Mouse (Mus musculus) heart, adult 2 months (tissue): ENCODE results near the gene Top3a. TPM values are rescaled to one million over a fixed set of nuclear protein-coding genes. Genes with fewer than 3 reads are reported as not detected.

Experiments used
- DNase-seq, 2 experiments: peaks; one replicate each; pipeline ENCODE4 v3.0.0; 2021
- H3K27ac ChIP-seq: fragments of 200-600 bp; 2 replicates; pipeline ENCODE4 v1.8.1; 2022
- H3K27me3 ChIP-seq: fragments of 200-500 bp; 2 replicates; pipeline ENCODE4 v1.6.1; 2012; ENCODE audit warnings: mild to moderate bottlenecking, low read length, inconsistent platforms, mixed read lengths; ENCODE audit not compliant: control insufficient read depth, insufficient read depth
- H3K36me3 ChIP-seq: fragments of 200-500 bp; 2 replicates; pipeline ENCODE4 v1.6.1; 2012; ENCODE audit warnings: low read length, inconsistent platforms; ENCODE audit not compliant: control insufficient read depth, insufficient read depth
- H3K4me1 ChIP-seq: fragments of 200-500 bp; 2 replicates; pipeline ENCODE4 v1.6.1; 2011; ENCODE audit warnings: low read length; ENCODE audit not compliant: control insufficient read depth, insufficient read depth
- H3K4me3 ChIP-seq: fragments of 200-600 bp; 2 replicates; pipeline ENCODE4 v1.8.1; 2022
- H3K79me2 ChIP-seq: fragments of 200-500 bp; replicated peaks from 2 replicates; pipeline ENCODE4 v1.6.1; 2012; ENCODE audit warnings: mild to moderate bottlenecking, inconsistent platforms, low read length, moderate library complexity, mixed read lengths; ENCODE audit not compliant: control insufficient read depth, insufficient read depth
- H3K9ac ChIP-seq: fragments of 200-500 bp; 2 replicates; pipeline ENCODE4 v1.6.1; 2012; ENCODE audit warnings: low read depth, mild to moderate bottlenecking, control low read depth, inconsistent platforms, low read length, mixed read lengths
- CTCF ChIP-seq: fragments of 200-600 bp; IDR thresholded peaks from 2 replicates; pipeline ENCODE4 v1.8.1; 2022; ENCODE audit warnings: antibody characterized with exemption, mild to moderate bottlenecking, moderate library complexity
- EP300 ChIP-seq: fragments of 200-500 bp; IDR thresholded peaks from 2 replicates; pipeline ENCODE4 v1.6.1; 2011; ENCODE audit warnings: low read depth, low read length, control low read depth; ENCODE audit not compliant: insufficient read depth
- POLR2A ChIP-seq: fragments of 200-500 bp; IDR thresholded peaks from 2 replicates; pipeline ENCODE4 v1.6.1; 2011; ENCODE audit warnings: mild to moderate bottlenecking, low read depth, low read length, control low read depth; ENCODE audit not compliant: insufficient read depth
- WGBS: fragments of 180-500 bp; shearing (Covaris S2); methylation state at CpG from one replicate; pipeline ENCODE4 v1.1.7; 2018; 5-methylcytosine and 5-hydroxymethylcytosine counted together
- intact Hi-C: fragments of 180-260 bp; cut with DNase I; formaldehyde crosslinking; loops from one replicate; pipeline ENCODE4 v1.15.1; 2025
- polyA plus RNA-seq: library from polyadenylated mRNA; depleted of rRNA; stranded (reverse); fragments of >200 nt; gene quantifications from 2 replicates; pipeline ENCODE4 v1.2.3, GENCODE M21; 2012
- total RNA-seq, 2 experiments: library from RNA; stranded (reverse); gene quantifications; 2 replicates each; pipeline ENCODE4 v1.2.3; 2021

The Top3a gene
- total and polyA plus RNA-seq, 3 experiments = 3.4 to 4.6 (median 3.7) TPM

DNA sequence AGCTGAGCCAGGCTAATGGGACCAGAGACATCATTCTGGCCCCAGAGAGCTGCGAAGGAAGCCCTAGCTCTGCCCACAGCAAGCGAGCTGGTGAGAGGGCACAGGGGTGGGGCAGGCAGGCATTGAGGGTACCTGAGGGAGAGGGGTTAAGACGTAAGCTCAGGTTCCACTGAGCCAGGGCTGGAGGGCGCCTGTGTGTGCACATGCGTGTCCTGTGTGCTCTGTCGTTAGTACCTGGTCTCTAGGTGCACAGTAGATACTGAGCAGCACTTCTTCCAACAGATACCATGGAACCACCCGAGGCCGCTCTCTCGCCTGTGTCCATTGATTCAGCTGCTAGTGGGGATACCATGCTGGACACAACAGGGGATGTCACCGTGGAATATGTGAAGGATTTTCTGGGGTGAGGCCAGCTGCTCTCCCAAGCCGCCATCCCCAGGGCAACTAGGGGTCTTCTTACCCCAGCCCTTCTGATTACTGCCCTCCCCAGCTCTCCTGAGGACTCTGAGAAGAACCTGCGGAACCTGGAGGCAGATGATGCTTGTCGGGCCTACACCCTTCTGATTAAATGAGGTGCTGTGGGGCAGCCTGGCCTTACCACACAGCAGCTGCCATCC lies 64.4 kb downstream of the Top3a start:
- no peaks in the 10 kb centered on the region for H3K79me2 ChIP-seq
- intact Hi-C loops = no loop called here
- H3K36me3 ChIP-seq = peaks cover 2% of the 10 kb centered on the region; the same call in 1 of the 2 replicates
- no peak for TF ChIP-seq POLR2A
- no peak overlapping the region for H3K27ac ChIP-seq
- no peaks in the 10 kb centered on the region for H3K27me3 ChIP-seq
- DNase-seq = peak in 1 of 2 experiments; percentile 18
- H3K4me1 ChIP-seq = peaks cover 5% of the 10 kb centered on the region
- H3K9ac ChIP-seq = no peak overlapping the region
- WGBS = 90% methylated on average over 13 of the region's 13 CpGs
- no peak overlapping the region for H3K4me3 ChIP-seq

DNA sequence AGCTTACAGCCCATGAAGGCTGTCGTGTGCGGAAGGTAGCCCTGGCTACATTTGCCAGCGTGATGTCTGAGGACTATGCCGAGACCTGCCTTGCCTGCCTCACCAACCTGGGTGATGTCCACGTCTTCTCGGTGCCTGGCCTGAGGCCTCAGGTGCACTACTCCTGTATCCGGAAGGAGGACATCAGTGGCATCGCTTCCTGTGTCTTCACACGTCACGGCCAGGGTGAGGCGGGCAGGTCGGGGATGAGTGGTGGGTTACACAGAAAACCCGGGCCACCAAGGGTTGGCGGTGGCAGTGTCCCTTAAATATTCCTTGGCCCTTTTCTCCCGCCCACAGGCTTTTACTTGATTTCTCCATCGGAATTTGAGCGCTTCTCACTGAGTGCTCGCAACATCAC lies 65.1 kb downstream of the Top3a start:
- 90% methylated on average over 18 of the region's 18 CpGs for WGBS
- Histone ChIP-seq H3K4me1 (peaks cover 8% of the 10 kb centered on the region), H3K27me3 (no peaks in the 10 kb centered on the region), H3K79me2 (no peaks in the 10 kb centered on the region), H3K27ac (no peak overlapping the region), H3K36me3 (peaks cover 5% of the 10 kb centered on the region; the same call in 1 of the 2 replicates), H3K4me3 (no peak overlapping the region), H3K9ac (no peak overlapping the region)
- no peak for TF ChIP-seq POLR2A
- no peak for TF ChIP-seq EP300
- no peak for TF ChIP-seq CTCF
- intact Hi-C loops = no loop called here
- peak in 1 of 2 experiments; percentile 18 for DNase-seq

DNA sequence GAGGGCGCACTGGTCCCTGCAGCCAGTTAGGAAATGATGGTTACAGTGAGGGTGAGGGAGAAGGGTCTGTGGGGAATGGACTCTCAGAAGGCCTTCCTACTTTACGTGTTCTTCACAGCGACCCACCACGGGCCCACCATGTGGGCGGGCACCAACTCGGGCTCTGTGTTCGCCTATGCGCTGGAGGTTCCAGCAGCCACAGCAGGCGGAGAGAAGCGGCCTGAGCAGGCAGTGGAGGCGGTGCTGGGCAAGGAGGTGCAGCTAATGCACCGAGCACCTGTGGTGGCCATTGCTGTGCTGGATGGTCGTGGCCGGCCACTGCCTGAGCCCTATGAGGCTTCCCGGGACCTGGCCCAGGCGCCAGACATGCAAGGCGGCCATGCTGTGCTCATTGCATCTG lies 65.9 kb downstream of the Top3a start:
- intact Hi-C loops = no loop called here
- TF ChIP-seq CTCF = no peak
- TF ChIP-seq POLR2A = no peak
- TF ChIP-seq EP300 = no peak
- Histone ChIP-seq H3K36me3 (peaks cover 5% of the 10 kb centered on the region; the same call in 1 of the 2 replicates), H3K27me3 (no peaks in the 10 kb centered on the region), H3K79me2 (no peaks in the 10 kb centered on the region), H3K4me1 (peaks cover 11% of the 10 kb centered on the region), H3K9ac (no peak overlapping the region), H3K4me3 (no peak overlapping the region), H3K27ac (no peak overlapping the region)
- DNase-seq = peak in 1 of 2 experiments; percentile 14
- WGBS = 92% methylated on average over 17 of the region's 17 CpGs

DNA sequence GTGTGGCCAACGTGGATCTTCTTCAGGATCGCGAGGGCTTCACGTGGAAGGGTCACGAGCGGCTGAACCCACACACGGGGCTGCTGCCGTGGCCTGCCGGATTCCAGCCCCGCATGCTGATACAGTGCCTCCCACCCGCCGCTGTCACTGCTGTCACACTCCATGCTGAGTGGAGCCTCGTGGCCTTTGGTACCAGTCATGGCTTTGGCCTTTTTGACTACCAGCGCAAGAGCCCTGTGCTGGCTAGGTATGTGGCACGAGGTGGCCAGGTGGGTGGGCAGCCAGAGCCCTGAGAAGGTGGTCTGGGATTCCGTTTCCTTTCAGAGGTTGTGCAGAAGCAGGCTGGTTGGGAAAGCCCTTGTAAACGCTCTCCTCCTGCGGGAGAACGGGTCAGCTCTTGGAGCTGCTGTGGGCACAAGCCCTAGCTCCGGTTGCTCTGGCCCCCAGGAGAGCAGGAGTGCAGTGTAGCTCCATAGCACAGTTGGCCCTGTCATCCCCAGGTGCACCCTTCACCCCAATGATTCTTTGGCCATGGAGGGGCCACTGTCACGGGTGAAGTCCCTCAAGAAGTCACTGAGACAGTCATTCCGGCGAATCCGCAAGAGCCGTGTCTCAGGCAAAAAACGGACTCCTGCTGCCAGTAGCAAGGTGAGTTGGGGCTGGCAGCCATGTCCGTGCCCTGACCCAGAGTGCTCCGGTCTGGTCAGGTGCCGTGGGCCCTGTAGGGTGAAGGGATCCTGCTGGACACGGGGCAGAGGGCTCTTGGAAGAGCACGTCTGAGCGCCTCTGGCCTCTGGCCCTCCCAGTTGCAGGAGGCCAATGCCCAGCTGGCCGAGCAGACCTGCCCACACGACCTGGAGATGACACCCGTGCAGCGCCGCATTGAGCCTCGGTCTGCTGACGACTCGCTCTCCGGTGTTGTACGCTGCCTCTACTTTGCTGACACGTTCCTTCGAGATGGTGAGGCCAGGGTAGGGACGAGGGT lies 67.4 kb downstream of the Top3a start:
- H3K4me3 ChIP-seq = no peak overlapping the region
- DNase-seq = peak; percentile 3 to 19
- intact Hi-C loops = no loop called here
- no peak overlapping the region for H3K27ac ChIP-seq
- H3K9ac ChIP-seq = no peak overlapping the region
- H3K79me2 ChIP-seq = no peaks in the 10 kb centered on the region
- no peaks in the 10 kb centered on the region for H3K27me3 ChIP-seq
- peaks cover 5% of the 10 kb centered on the region; the same call in 1 of the 2 replicates for H3K36me3 ChIP-seq
- no peak for TF ChIP-seq CTCF
- no peak for TF ChIP-seq POLR2A
- no peak for TF ChIP-seq EP300
- 94% methylated on average over 45 of the region's 45 CpGs for WGBS
- H3K4me1 ChIP-seq = peaks cover 11% of the 10 kb centered on the region

DNA sequence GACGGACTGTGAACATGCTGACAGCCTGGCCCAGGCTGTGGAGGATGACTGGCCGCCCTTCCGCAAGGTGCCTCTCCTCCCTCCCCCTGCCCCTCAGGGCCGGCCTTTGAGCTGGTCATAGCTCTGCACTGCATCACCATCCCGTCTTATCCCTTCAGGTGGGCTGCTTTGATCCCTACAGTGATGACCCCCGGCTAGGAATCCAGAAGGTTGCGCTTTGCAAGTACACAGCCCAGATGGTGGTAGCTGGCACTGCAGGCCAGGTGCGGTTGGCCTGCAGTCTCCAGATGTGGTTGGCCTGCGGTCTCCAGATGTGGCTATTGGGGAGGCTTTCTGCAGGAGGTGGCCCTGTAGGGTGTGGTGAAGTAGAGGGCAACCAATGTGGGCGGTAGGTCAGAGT lies 68.5 kb downstream of the Top3a start:
- no peak overlapping the region for H3K4me3 ChIP-seq
- H3K79me2 ChIP-seq = 0 out of 2 replicates have a peak, but pooled peaks cover 1% of the 10 kb centered on the region
- H3K27me3 ChIP-seq = no peaks in the 10 kb centered on the region
- no peak overlapping the region for H3K27ac ChIP-seq
- peak in 1 of 2 experiments; percentile 18 for DNase-seq
- WGBS = 95% methylated on average over 10 of the region's 10 CpGs
- H3K9ac ChIP-seq = no peak overlapping the region
- TF ChIP-seq EP300 = no peak
- TF ChIP-seq POLR2A = no peak
- no peak for TF ChIP-seq CTCF
- intact Hi-C loops = no loop called here
- peaks cover 5% of the 10 kb centered on the region; the same call in 1 of the 2 replicates for H3K36me3 ChIP-seq
- peaks cover 11% of the 10 kb centered on the region for H3K4me1 ChIP-seq
